Mouse (Mus musculus): ENCODE measurements around the gene Rab23.

DNA sequence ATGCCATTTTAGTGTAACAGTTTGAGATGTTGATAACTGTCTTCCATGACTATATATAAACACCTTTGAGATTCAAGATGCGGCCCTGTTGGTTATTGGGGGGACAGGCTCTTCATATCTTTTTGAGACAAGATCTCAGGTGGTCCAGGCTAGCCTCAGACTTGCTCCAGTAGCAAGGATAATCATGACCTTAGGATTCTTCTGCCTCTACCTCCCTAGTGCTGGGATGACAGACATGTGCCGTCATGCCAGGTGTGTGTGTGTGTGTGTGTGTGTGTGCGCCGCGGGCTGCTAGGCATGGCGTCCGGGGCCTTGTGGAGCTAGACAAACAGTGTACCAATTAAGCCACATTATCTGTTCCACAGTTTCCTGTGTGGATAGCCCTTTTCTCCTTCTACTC is 1.3 kb downstream of the Rab23 start:
- TF ChIP-seq POLR2A (IDR thresholded peaks at IDR 0.05; ENCODE audit: insufficient read depth, low read depth, low read length) (no peak), CTCF (IDR thresholded peaks at IDR 0.05; ENCODE audit: insufficient read depth, low read depth, low read length) (no peak)

Data from olfactory bulb, adult 2 months (tissue).